Mouse (Mus musculus): Measurements from ENCODE around the gene Kpna6. TPM values are rescaled to one million over a fixed set of nuclear protein-coding genes. Genes with fewer than 3 reads are reported as not detected.
A peak's percentile ranks its signal among the peaks of the same experiment; 100 is the strongest.

Gene Kpna6
- total RNA-seq, 2 experiments from 2014 or later: 70.2 to 71.9 TPM

GRCm38 (mm10) chr4:129617121-129617641, 55.4 kb downstream of the Kpna6 start:
- no peak for DNase-seq

DNA sequence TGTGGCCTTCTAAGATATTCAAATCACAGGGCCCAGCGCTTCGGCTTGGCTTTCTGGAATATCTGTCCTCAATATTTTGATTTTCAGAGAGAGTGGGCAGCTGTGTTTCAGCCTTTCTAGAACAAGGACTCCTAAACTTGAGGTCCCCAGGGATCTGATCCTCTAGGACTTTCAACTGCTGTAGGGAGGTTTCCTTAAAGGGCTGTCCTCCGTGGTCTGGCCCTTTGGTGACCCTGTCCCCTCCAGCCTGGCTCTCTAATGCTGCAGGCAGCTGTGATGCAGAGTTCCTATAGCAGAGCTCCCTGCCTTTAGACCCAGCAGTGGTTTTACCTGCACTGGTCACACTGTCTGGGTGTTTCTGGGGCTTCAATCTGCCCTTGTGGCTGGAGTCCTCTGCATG, 55.9 kb downstream of the Kpna6 start:
- DNase-seq: no peak

DNA sequence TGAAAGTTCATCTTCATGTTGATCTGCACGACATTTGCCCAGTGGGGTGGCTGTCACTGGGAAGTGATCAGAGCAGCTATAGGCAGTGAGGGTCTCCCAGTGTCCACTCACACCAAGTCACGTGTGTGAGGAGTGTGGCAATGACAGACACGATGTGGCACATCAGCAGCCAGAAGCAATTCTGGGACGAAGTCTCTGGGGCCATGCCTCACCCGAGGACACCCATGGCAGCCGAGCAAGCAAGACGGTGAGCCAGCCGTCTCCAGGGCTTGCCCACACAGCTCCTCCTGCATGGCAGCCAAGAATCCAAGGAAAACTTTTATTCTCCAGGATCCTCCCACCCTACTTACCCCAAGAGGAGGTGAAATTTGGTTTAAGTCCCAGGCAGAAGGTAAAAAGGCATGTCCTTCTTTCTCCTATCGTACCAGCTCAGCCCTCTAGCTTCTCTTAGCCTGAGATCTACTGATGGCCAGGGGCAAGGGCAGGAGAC, 56.7 kb downstream of the Kpna6 start:
- no peak for DNase-seq

DNA sequence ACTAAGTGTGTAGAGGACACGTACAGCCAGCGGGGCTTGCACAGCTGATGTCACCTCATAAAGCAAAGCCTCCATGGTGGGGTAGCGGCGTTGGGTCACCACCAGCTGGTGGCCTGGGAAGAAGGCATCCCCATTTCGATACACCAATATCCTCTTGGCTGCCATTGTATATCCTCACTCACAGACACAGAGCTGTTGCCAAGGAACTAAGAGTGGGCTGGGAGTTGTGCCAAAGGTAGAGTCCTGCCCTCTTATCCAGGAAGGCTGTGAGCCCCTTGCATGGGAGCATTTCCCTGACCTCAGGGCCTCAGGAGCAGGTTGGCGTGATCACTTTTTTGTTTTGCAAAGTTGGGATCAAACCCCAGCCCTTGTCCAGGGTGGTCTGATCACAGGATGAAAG, 58.5 kb downstream of the Kpna6 start, which contains the start of gene Dcdc2b:
Dcdc2b (minus strand) TSS at position 165 of the 400 bp plus-strand sequence.
- DNase-seq: peak; percentile 75

- no peak for DNase-seq
Observed at GRCm38 (mm10) chr4:129610472-129610871, 62.1 kb downstream of the Kpna6 start.

DNA sequence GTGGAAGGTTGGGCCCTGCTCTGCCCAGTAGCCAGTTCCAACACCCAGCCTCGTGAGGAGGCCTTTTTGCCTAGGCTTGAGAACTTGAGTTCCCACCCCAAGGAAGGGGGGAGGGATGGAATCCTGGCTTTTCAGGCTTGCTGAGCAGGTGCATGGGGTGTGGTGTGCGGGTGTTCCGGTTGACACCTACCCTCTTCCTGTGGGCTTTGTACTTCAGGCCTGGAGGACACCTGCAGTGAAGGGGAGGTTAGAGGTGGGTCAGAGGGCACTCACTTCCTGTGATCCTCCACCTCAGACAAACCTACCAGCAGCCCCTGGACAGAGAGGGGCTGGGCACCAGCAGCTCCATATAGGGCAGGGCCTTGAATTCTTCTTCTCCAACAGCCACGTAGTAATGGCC, 62.5 kb downstream of the Kpna6 start:
- no peak for DNase-seq

GRCm38 (mm10) chr4:129609139-129609631, 63.4 kb downstream of the Kpna6 start:
- DNase-seq: no peak

- peak; percentile 88 for DNase-seq
Observed at GRCm38 (mm10) chr4:129608426-129609025, 64.0 kb downstream of the Kpna6 start.

DNA sequence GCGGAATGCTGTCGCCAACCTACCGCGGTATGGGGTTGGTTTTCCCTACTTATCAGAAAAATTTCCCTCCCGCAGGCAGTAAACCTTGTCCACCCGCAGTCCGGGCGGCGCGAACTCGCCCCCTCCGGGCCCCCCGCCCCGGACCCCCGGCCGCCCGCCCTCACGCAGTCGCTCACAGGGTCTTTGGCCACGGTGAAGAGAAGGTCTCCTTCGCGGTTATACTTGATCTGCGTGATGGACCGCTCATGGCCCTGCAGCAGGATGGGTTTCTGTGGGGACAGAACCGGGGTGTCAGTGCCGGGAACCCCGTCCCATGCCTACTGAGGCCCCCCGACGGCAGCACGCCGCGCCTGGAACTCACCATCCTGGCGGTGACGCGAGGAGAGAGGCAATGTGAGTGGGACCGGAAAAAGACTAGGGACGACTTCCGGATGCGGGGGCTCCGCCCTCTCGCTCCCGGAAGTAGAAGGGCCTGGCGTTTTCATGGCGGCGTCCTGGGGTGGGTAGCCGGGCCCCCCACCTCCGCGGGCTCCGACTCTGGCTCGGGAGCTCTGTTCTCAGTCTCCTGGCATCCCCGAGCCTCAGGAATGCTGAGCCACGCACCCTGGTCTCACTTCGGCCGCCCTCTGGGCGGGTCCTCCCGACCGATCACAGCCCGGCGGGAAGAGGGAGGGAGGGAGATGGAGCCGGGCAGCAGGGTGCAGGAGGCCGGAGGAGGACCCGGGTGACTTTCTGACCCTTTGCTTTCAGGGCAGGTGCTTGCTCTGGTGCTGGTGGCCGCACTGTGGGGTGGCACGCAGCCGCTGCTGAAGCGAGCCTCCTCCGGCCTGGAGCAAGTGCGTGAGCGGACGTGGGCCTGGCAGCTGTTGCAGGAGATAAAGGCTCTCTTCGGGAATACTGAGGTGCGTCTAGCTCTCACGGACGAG, 72.1 kb downstream of the Kpna6 start, which contains the start of the genes Eif3i and Tmem234:
Eif3i (minus strand) TSS at position 416 of the 926 bp plus-strand sequence.
Tmem234 (plus strand) TSS at position 436 of the 926 bp plus-strand sequence.
- peak; percentile 87 for DNase-seq

Small RNAs within 50 kb of the gene (microRNA-seq; reads per million reads assigned to microRNA genes)
- 0 to 0.61 reads per million in 2 experiments for gene Mir7016

Other genes with a start within 250 kb of the Kpna6 start
- gene Zbtb8b, start 231.9 kb downstream of the Kpna6 start, total RNA-seq (2021): 1 to 10 TPM in 1 of 2 experiments, under 1 TPM in 1; 0.92 to 1.2 TPM
- gene Bsdc1, start 211.2 kb downstream of the Kpna6 start, total RNA-seq (2021): 10 to 100 TPM; 34.0 to 36.6 TPM
- gene Tssk3, start 181.7 kb downstream of the Kpna6 start, total RNA-seq (2021): not detected
- not detected for gene Fam229a, start 181.6 kb downstream of the Kpna6 start, total RNA-seq (2021)
- gene Marcksl1, start 159.2 kb downstream of the Kpna6 start, total RNA-seq (2021): 10 to 100 TPM; 96.6 to 97.7 TPM
- gene Hdac1, start 130.1 kb downstream of the Kpna6 start, total RNA-seq (2021): 10 to 100 TPM; 45.0 to 46.4 TPM
- gene Lck, start 99.1 kb downstream of the Kpna6 start, total RNA-seq (2021): under 1 TPM; 0.86 to 0.91 TPM
- gene Fam167b, start 94.2 kb downstream of the Kpna6 start, total RNA-seq (2021): 1 to 10 TPM; 1.5 TPM
- 100 to 1,000 TPM; 146 to 160 TPM for gene Eif3i, start 72.1 kb downstream of the Kpna6 start, total RNA-seq (2021)
- gene Tmem234, start 72.1 kb downstream of the Kpna6 start, total RNA-seq (2021): 10 to 100 TPM; 64.8 to 72.1 TPM
- under 1 TPM; 0.27 to 0.76 TPM for gene Dcdc2b, start 58.5 kb downstream of the Kpna6 start, total RNA-seq (2021)
- 10 to 100 TPM in 1 of 2 experiments, 1 to 10 TPM in 1; 9.3 to 14.3 TPM for gene Iqcc, start 53.7 kb downstream of the Kpna6 start, total RNA-seq (2021)
- gene Ccdc28b, start 48.8 kb downstream of the Kpna6 start, total RNA-seq (2021): 10 to 100 TPM; 30.9 to 33.3 TPM
- 10 to 100 TPM; 40.0 to 41.9 TPM for gene Txlna, start 31.7 kb downstream of the Kpna6 start, total RNA-seq (2021)
- gene Tmem39b, start 24.1 kb upstream of the Kpna6 start, total RNA-seq (2021): 1 to 10 TPM; 6.6 to 6.7 TPM
- 100 to 1,000 TPM; 102 to 110 TPM for gene Khdrbs1, start 69.5 kb upstream of the Kpna6 start, total RNA-seq (2021)
- gene Ptp4a2, start 138.5 kb upstream of the Kpna6 start, total RNA-seq (2021): 100 to 1,000 TPM; 293 to 301 TPM